Mouse (Mus musculus): ENCODE results near the gene Unc13d. TPM values are rescaled to one million over a fixed set of nuclear protein-coding genes. Genes with fewer than 3 reads are reported as not detected.
"Not testable (repeated sequence)": the region's sequence is repeated elsewhere in the genome, so short reads cannot be mapped to it uniquely, and the experiment has no call there.

Gene Unc13d
- 1 to 10 TPM in 3 of 4 experiments, under 1 TPM in 1; 0.75 to 1.6 (median 1.4) TPM for total RNA-seq (2022)

- DNase-seq, result no peak
Observed at GRCm38 (mm10) chr11:116077446-116078204, at the start of gene Unc13d. TSS of gene Unc13d (minus strand) at chr11:116077961.

- DNase-seq, result no peak
Observed at GRCm38 (mm10) chr11:116126261-116126660, 48.5 kb upstream of the Unc13d start.

- not testable (repeated sequence) for DNase-seq
Observed at GRCm38 (mm10) chr11:116121731-116122245, 44.0 kb upstream of the Unc13d start.

- no peak for DNase-seq
Observed at GRCm38 (mm10) chr11:116117819-116118218, 40.1 kb upstream of the Unc13d start.

- no peak for DNase-seq
Observed at GRCm38 (mm10) chr11:116117241-116117640, 39.5 kb upstream of the Unc13d start.

- no peak for DNase-seq
Observed at GRCm38 (mm10) chr11:116111611-116112203, 33.9 kb upstream of the Unc13d start.

- no peak for DNase-seq
Observed at GRCm38 (mm10) chr11:116111067-116111466, 33.3 kb upstream of the Unc13d start.

- no peak for DNase-seq
Observed at GRCm38 (mm10) chr11:116110540-116110939, 32.8 kb upstream of the Unc13d start.

- no peak for DNase-seq
Observed at GRCm38 (mm10) chr11:116110131-116110530, 32.4 kb upstream of the Unc13d start.

GRCm38 (mm10) chr11:116109441-116110081 is 31.8 kb upstream of the Unc13d start:
- DNase-seq, result no peak

- DNase-seq, result no peak
Observed at GRCm38 (mm10) chr11:116108464-116109137, 30.8 kb upstream of the Unc13d start.

GRCm38 (mm10) chr11:116107777-116108285 is 30.1 kb upstream of the Unc13d start:
- no peak for DNase-seq

- no peak for DNase-seq
Observed at GRCm38 (mm10) chr11:116106963-116107776, 29.4 kb upstream of the Unc13d start.

- DNase-seq, result no peak
Observed at GRCm38 (mm10) chr11:116106154-116106962, 28.6 kb upstream of the Unc13d start.

GRCm38 (mm10) chr11:116105065-116105464 is 27.3 kb upstream of the Unc13d start:
- DNase-seq, result no peak

GRCm38 (mm10) chr11:116104006-116104646 is 26.4 kb upstream of the Unc13d start:
- DNase-seq, result peak; percentile 76

GRCm38 (mm10) chr11:116103572-116103971 is 25.8 kb upstream of the Unc13d start:
- DNase-seq, result no peak

GRCm38 (mm10) chr11:116102472-116102871 is 24.7 kb upstream of the Unc13d start:
- DNase-seq, result no peak

GRCm38 (mm10) chr11:116101931-116102381 is 24.2 kb upstream of the Unc13d start:
- no peak for DNase-seq

- DNase-seq, result no peak
Observed at GRCm38 (mm10) chr11:116100839-116101238, 23.1 kb upstream of the Unc13d start.
